Mouse (Mus musculus): ENCODE measurements around the gene Efcab6. TPM values are rescaled to one million over a fixed set of nuclear protein-coding genes. Genes with fewer than 3 reads are reported as not detected.

The Efcab6 gene
- total RNA-seq, 2 experiments from 2014 or later: not detected

Other genes starting within 250 kb of the Efcab6 start
- not detected in 2 replicates for gene Sult4a1, start 40.4 kb upstream of the Efcab6 start, total RNA-seq (2015)
- not detected in 2 replicates for gene Sult4a1, start 40.4 kb upstream of the Efcab6 start, total RNA-seq (2017)
- not detected in 2 replicates for gene Pnpla5, start 57.8 kb upstream of the Efcab6 start, total RNA-seq (2015)
- not detected in 2 replicates for gene Pnpla5, start 57.8 kb upstream of the Efcab6 start, total RNA-seq (2017)
- not detected in 2 replicates for gene Pnpla3, start 102.5 kb upstream of the Efcab6 start, total RNA-seq (2015)
- gene Pnpla3, start 102.5 kb upstream of the Efcab6 start, total RNA-seq (2017): not detected in 2 replicates
- gene Samm50, start 126.9 kb upstream of the Efcab6 start, total RNA-seq (2015): 45.1 and 56.2 TPM in 2 replicates
- gene Samm50, start 126.9 kb upstream of the Efcab6 start, total RNA-seq (2017): 35.6 and 42.0 TPM in 2 replicates
- 3.8 and 4.6 TPM in 2 replicates for gene Parvb, start 166.7 kb upstream of the Efcab6 start, total RNA-seq (2015)
- gene Parvb, start 166.7 kb upstream of the Efcab6 start, total RNA-seq (2017): 0.33 and 1.5 TPM in 2 replicates